9 mouse cellular contexts compared by ENCODE assay signal in genomic region chr14:19752276-19752675, GRCm38 (mm10). TPM values are rescaled to one million over a fixed set of nuclear protein-coding genes. Genes with fewer than 3 reads are reported as not detected.
DNase-seq lines count a peak whose midpoint lies in the region; ATAC-seq and TF ChIP-seq lines count a peak whose summit lies in the region.
"Had no signal": no experiment of that assay in that cellular context is flagged by ENCODE, and none has a peak within 500 bp of the region (broad histone marks: within the 10 kb centered on the region; RNA-seq: fewer than 3 reads in every experiment).

No protein-coding gene starts in this region.

- H3K27me3 ChIP-seq in heart, adult 2 months (ENCODE audit: control insufficient read depth, insufficient read depth, low read length): no peaks in the 10 kb centered on the region
- no peaks in the 10 kb centered on the region for H3K27me3 ChIP-seq in embryonic facial prominence, embryonic 14.5 days (replicated peaks; ENCODE audit: control insufficient read depth, insufficient read depth, low read length)
- 0 out of 2 replicates have a peak, but pooled peaks cover 4% of the 10 kb centered on the region for H3K27me3 ChIP-seq in intestine, embryonic 15.5 days (replicated peaks)
- H3K27me3 ChIP-seq in myocyte (ENCODE audit: control insufficient read depth, insufficient read depth, insufficient read length): no peaks in the 10 kb centered on the region

- peak overlapping the region; percentile 78 for H3ac ChIP-seq in myocyte (ENCODE audit: control insufficient read depth, insufficient read length)

- TF ChIP-seq EP300 in heart, adult 2 months (IDR thresholded peaks at IDR 0.05; ENCODE audit: insufficient read depth, low read depth, low read length): no peak

- 13% methylated on average over 21 of the region's 21 CpGs for WGBS in heart, adult 2 months
- 2% methylated on average over 20 of the region's 21 CpGs for WGBS in embryonic facial prominence, embryonic 14.5 days
- WGBS in intestine, embryonic 15.5 days: 8% methylated on average over 21 of the region's 21 CpGs

- H3K9me3 ChIP-seq in embryonic facial prominence, embryonic 14.5 days (ENCODE audit: control insufficient read depth, low read length): no peaks in the 10 kb centered on the region
- no peaks in the 10 kb centered on the region for H3K9me3 ChIP-seq in intestine, embryonic 15.5 days

- 0 out of 2 replicates have a peak, but pooled peaks cover 3% of the 10 kb centered on the region for H3K36me3 ChIP-seq in heart, adult 2 months (ENCODE audit: control insufficient read depth, insufficient read depth, low read length)
- no peaks in the 10 kb centered on the region for H3K36me3 ChIP-seq in embryonic facial prominence, embryonic 14.5 days (ENCODE audit: control insufficient read depth, insufficient read depth, low read length)
- H3K36me3 ChIP-seq in intestine, embryonic 15.5 days: peaks cover 4% of the 10 kb centered on the region; the same call in 1 of the 2 replicates
- H3K36me3 ChIP-seq in myocyte (ENCODE audit: control insufficient read depth, insufficient read depth): peaks cover 7% of the 10 kb centered on the region

- peaks cover 1% of the 10 kb centered on the region for H3K79me2 ChIP-seq in heart, adult 2 months (replicated peaks; ENCODE audit: control insufficient read depth, insufficient read depth, low read length)
- peaks cover 9% of the 10 kb centered on the region for H3K79me2 ChIP-seq in myocyte (ENCODE audit: control insufficient read depth, insufficient read depth)

- peak overlapping the region; percentile 95 for H3K4me3 ChIP-seq in heart, adult 2 months
- peak overlapping the region; percentile 58 for H3K4me3 ChIP-seq in embryonic facial prominence, embryonic 14.5 days (ENCODE audit: low read depth, low read length)
- peak overlapping the region; percentile 53 for H3K4me3 ChIP-seq in intestine, embryonic 15.5 days (replicated peaks)
- peak overlapping the region; percentile 58 for H3K4me3 ChIP-seq in myocyte

- intact Hi-C loops in heart, adult 2 months (cut with DNase I): loop anchor here (5.0 kb wide), 1 partner anchor 330 kb away; no protein-coding TSS in a partner anchor
- intact Hi-C loops in heart, postnatal 36 days (cut with DNase I): loop anchor here (5.0 kb wide), 1 partner anchor 45 kb away; no protein-coding TSS in a partner anchor

- H3K9ac ChIP-seq in heart, adult 2 months (ENCODE audit: low read depth, low read length): peak overlapping the region; percentile 45
- peak overlapping the region; percentile 58 for H3K9ac ChIP-seq in embryonic facial prominence, embryonic 14.5 days (ENCODE audit: low read depth, low read length)
- peak overlapping the region; percentile 60 for H3K9ac ChIP-seq in intestine, embryonic 15.5 days

- H3K4me2 ChIP-seq in embryonic facial prominence, embryonic 14.5 days (ENCODE audit: low read depth, low read length): peak overlapping the region; percentile 68
- peak overlapping the region; percentile 95 for H3K4me2 ChIP-seq in intestine, embryonic 15.5 days (replicated peaks)
- H3K4me2 ChIP-seq in myocyte (ENCODE audit: low read depth): peak overlapping the region; percentile 88

- no peak overlapping the region; the same call in 1 of the 2 replicates for H3K27ac ChIP-seq in heart, adult 2 months
- H3K27ac ChIP-seq in embryonic facial prominence, embryonic 14.5 days (replicated peaks; ENCODE audit: low read depth, low read length): no peak overlapping the region
- H3K27ac ChIP-seq in intestine, embryonic 15.5 days: no peak overlapping the region

- ATAC-seq in embryonic facial prominence, embryonic 14.5 days (ENCODE audit: low read depth): no peak
- no peak for ATAC-seq in intestine, embryonic 15.5 days

- no peak for TF ChIP-seq CTCF in heart, adult 2 months (IDR thresholded peaks at IDR 0.05)

- TF ChIP-seq POLR2A in heart, adult 2 months (IDR thresholded peaks at IDR 0.05; ENCODE audit: insufficient read depth, low read depth, low read length): no peak
- TF ChIP-seq POLR2A in myocyte (IDR thresholded peaks at IDR 0.05; ENCODE audit: insufficient read length, low read depth): no peak

- peaks cover 5% of the 10 kb centered on the region for H3K4me1 ChIP-seq in heart, adult 2 months (ENCODE audit: control insufficient read depth, insufficient read depth, low read length)
- H3K4me1 ChIP-seq in embryonic facial prominence, embryonic 14.5 days (ENCODE audit: control insufficient read depth, insufficient read depth, low read length): peaks cover 22% of the 10 kb centered on the region
- H3K4me1 ChIP-seq in intestine, embryonic 15.5 days (replicated peaks): peaks cover 15% of the 10 kb centered on the region

- peak in 1 of 2 experiments; percentile 45 for DNase-seq in heart, adult 2 months
- DNase-seq in heart, postnatal 36 days: no peak
- no peak for DNase-seq in embryonic facial prominence, embryonic 14.5 days (ENCODE audit: low spot score)
- no peak for DNase-seq in cerebellum, adult 9-11 months
- no peak for DNase-seq in cerebellum, adult 8-10 months
- DNase-seq in frontal cortex, adult 2 months (ENCODE audit: extremely low spot score in 1 of 2, low spot score in 1 of 2): no peak

TF ChIP-seq in myocyte, 11 proteins besides CTCF, POLR2A, EP300 and RAD21:
- no peak for TF ChIP-seq REST (IDR thresholded peaks at IDR 0.05; ENCODE audit: insufficient read depth, insufficient read length)
- no peak for TF ChIP-seq POLR2AphosphoS2 (IDR thresholded peaks at IDR 0.05; ENCODE audit: insufficient read length, low read depth)
- no peak for TF ChIP-seq MYOG (IDR thresholded peaks at IDR 0.05; ENCODE audit: control insufficient read depth in 1 of 3, insufficient read depth in 1 of 3, insufficient read length in 2 of 3, low read depth in 2 of 3)
- no peak for TF ChIP-seq E2F4 (IDR thresholded peaks at IDR 0.05; ENCODE audit: insufficient read depth)
- no peak for TF ChIP-seq USF1 (IDR thresholded peaks at IDR 0.05; ENCODE audit: low read depth)
- TF ChIP-seq CEBPB (IDR thresholded peaks at IDR 0.05; ENCODE audit: insufficient read depth, poor library complexity, severe bottlenecking): no peak
- TF ChIP-seq TCF3 (IDR thresholded peaks at IDR 0.05; ENCODE audit: insufficient read length, low read depth): no peak
- no peak for TF ChIP-seq SRF (IDR thresholded peaks at IDR 0.05; ENCODE audit: control insufficient read depth, insufficient read length, low read depth)
- no peak for TF ChIP-seq MYOD1 (IDR thresholded peaks at IDR 0.05; ENCODE audit: control insufficient read depth in 1 of 3, insufficient read length in 2 of 3, low read depth in 2 of 3)

RNA-seq across cellular contexts. Expression of gene Nid2, which starts 1.2 kb away (rescaled TPM):
- total RNA-seq in heart, adult 2 months (2021): 10 to 100 TPM; 21.2 to 21.6 TPM
- polyA plus RNA-seq in heart, adult 2 months (2012; rRNA removed): 12.1 and 14.3 TPM in 2 replicates
- 10 to 100 TPM; 35.0 to 36.3 TPM for total RNA-seq in heart, postnatal 36 days (2021)
- 152 and 174 TPM in 2 replicates for polyA plus RNA-seq in embryonic facial prominence, embryonic 14.5 days (2014; fragmentation: Nextera tagmentation; extraction: Ambion mirVana)
- 68.9 and 76.8 TPM in 2 replicates for polyA plus RNA-seq in intestine, embryonic 15.5 days (2015; fragmentation: Nextera tagmentation; extraction: Ambion mirVana)
- polyA plus RNA-seq in myocyte (2012; fragmentation: generic; extraction: Trizol): 52.6 TPM
- polyA plus RNA-seq in frontal cortex, adult 2 months (2012; rRNA removed): 4.6 and 5.7 TPM in 2 replicates
- total RNA-seq: MEL had no signal
